Mouse (Mus musculus) left cerebral cortex, postnatal 14 days (tissue): Measurements from ENCODE around the gene Fam19a1. TPM values are rescaled to one million over a fixed set of nuclear protein-coding genes. Genes with fewer than 3 reads are reported as not detected.

ENCODE experiments used
- DNase-seq, 2 experiments: peaks; one replicate each; pipeline ENCODE4 v3.0.0; 2021 to 2022; ENCODE audit warnings: low spot score in 2 of 2, mixed read lengths in 1 of 2
- intact Hi-C: fragments of 180-260 bp; cut with DNase I; formaldehyde crosslinking; loops from one replicate; pipeline ENCODE4 v1.15.1; 2025
- total RNA-seq, 2 experiments: library from RNA; stranded (reverse); gene quantifications; 2 replicates each; pipeline ENCODE4 v1.2.3; 2021

The Fam19a1 gene
- total RNA-seq, 2 experiments from 2014 or later: 69.5 to 82.9 TPM

DNA sequence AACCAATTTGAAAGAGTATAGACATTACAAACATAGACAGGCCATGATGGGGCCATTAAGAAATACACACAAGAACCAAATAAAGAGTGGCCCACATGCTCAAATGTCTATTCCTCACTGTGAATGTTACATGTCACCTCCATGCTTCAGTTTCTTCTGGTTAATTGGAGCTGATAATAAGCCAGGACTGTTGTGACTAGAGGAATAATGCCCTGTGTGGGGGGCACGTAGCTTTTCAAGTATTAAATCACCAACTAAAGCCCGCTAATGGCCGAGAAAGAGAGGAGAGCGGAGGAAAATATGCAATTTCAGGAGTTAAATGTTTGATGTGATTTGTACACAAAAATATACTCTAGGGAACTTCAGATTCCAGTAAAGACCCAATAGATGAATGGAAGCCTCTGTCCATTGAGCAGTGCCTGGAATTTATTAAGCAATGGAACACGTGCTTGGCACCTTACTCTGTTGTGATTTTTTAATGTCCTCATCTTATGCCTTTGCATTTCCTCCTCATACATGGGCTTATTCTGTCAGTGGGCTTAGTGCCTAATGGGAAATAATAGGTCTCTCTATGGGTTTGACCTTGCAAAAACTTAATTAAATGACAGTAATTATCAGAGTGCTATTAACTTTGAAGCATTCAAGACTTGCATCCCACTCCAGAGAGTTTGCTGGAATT is 306.9 kb downstream of the Fam19a1 start:
- no peak for DNase-seq
- intact Hi-C loops: no loop called here

GRCm38 (mm10) chr6:96420515-96420914 is 307.6 kb downstream of the Fam19a1 start:
- intact Hi-C loops: no loop called here

GRCm38 (mm10) chr6:96429390-96429789 is 316.4 kb downstream of the Fam19a1 start:
- intact Hi-C loops: no loop called here
- no peak for DNase-seq

More at GRCm38 (mm10) chr6:96420515-96420914, 307.6 kb downstream of the Fam19a1 start:
- DNase-seq: no peak

DNA sequence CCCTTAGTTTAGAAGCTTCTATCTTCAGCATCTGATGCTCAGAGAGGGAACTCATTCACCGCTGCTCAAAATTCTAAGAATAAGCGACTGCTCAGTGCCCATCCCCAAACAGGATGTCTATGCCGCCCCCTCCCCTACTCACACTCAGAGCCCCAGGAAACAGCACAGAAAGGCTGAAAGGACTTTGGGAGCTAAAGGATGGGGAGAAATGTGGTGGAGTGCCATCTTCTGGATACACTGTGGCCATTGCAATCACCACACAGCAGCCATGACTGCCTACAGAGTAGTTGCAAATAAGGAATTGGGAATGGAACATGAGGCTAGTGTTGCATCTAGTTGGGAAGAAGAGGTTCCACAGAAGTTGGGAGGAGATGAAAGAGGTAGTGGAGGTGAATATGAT is 319.4 kb downstream of the Fam19a1 start:
- intact Hi-C loops: no loop called here

GRCm38 (mm10) chr6:96433896-96434295 is 320.9 kb downstream of the Fam19a1 start:
- no peak for DNase-seq
- intact Hi-C loops: no loop called here

More for the DNA sequence above, 319.4 kb downstream of the Fam19a1 start:
- DNase-seq: peak; percentile 18 to 21

- DNase-seq: no peak
- intact Hi-C loops: no loop called here
Observed at GRCm38 (mm10) chr6:96435545-96435944, 322.6 kb downstream of the Fam19a1 start.

- intact Hi-C loops: no loop called here
- no peak for DNase-seq
Observed at GRCm38 (mm10) chr6:96437814-96438213, 324.9 kb downstream of the Fam19a1 start.

GRCm38 (mm10) chr6:96439419-96439818 is 326.5 kb downstream of the Fam19a1 start:
- no peak for DNase-seq
- intact Hi-C loops: no loop called here

DNA sequence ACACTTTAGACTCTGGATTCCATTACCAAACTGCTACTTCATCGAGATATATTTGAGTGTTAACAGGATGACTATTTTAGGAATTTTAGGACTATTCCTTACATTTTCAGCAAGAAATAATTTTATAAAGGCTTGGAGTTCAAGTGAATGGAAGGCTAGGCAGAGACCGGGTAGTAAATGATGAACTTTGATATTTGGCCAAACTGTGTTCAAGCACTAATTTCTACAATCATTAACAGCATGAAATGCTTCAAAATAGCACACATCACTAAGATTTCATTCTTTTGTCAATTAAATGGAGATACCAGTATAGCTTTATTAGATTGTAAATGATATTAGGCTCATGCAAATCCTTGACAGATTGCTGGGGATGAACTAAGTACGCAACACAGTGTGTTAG is 329.0 kb downstream of the Fam19a1 start:
- intact Hi-C loops: no loop called here
- DNase-seq: no peak

GRCm38 (mm10) chr6:96447466-96447865 is 334.5 kb downstream of the Fam19a1 start:
- intact Hi-C loops: no loop called here
- no peak for DNase-seq

DNA sequence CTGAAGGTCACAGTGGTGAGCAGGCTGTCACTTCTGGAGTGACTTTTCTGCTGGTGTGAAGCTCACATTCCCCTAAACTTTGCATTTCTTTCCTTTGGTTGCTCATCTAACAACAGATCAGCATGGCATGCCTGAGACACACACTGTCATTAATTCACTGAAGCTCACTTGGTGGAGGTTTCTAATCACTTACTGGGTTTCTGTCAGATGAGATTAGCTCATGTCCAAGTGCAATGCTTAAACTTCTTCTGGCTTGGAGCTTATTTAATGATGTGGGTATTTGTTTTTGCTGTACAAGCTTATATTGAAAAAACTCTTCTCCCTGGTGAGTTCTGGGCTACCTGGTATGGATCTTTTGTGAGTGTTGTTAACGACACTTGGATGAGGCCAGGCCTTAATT is 343.3 kb downstream of the Fam19a1 start:
- intact Hi-C loops: no loop called here
- no peak for DNase-seq

GRCm38 (mm10) chr6:96457590-96458259 is 344.8 kb downstream of the Fam19a1 start:
- no peak for DNase-seq
- intact Hi-C loops: no loop called here

GRCm38 (mm10) chr6:96459041-96459440 is 346.1 kb downstream of the Fam19a1 start:
- no peak for DNase-seq
- intact Hi-C loops: no loop called here

DNA sequence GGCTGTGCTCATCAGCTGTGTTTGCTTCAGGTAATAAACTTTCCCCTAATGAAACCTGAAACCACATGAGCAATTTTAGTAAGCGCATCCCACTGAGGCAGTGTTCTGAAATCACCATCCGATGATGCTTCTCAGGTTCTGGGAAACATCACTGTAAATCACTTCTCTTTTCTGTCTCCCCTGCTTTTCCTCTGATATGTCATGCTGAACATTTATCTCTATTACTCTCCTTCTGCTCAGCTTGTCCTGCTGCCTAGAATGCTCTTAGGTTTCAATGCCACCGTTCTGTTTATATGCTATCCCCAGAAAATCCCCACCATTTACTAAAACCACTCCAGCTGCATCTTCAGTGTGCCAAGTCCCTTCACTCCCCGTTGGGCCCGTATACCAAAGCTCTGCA is 386.5 kb downstream of the Fam19a1 start:
- intact Hi-C loops: no loop called here
- DNase-seq: no peak

DNA sequence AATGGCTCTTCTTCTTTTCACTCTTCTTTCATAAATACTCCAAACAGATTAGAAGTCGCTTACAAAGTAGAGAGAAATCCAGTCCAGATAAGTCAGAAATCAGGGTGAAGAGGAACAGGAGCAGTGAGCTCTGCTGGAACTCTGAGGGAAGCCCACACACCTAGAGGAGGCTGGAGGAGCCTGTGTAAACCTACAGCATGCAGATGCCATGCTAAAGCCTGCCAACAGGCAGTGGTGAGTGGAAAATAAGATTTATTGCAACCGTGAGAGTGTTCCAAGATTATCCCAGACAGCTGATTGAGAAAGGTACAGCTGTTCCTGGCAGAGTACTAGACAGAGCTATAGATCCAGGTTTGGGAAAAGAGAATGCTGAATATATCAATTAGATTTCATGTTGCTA is 428.6 kb downstream of the Fam19a1 start:
- peak; percentile 3 to 6 for DNase-seq
- intact Hi-C loops: no loop called here

DNA sequence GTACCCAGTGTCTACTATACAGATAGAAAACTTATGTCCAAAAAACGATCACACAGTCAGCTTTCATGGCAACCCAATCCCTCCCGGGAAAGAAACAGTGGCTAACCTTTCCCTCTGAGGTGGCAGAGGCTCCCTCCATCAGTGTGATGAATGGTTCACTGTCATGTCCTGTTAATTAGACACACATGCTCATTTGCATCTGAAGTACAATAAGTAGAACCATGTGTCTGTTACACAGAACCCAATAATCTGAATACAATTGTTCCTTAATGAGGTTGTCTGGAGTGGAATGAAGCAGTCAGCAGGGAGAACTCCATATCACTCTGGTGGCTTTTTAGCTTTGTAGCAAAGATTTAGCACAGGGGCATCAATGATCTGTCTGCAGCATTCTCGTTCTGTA is 431.9 kb downstream of the Fam19a1 start:
- intact Hi-C loops: no loop called here

DNA sequence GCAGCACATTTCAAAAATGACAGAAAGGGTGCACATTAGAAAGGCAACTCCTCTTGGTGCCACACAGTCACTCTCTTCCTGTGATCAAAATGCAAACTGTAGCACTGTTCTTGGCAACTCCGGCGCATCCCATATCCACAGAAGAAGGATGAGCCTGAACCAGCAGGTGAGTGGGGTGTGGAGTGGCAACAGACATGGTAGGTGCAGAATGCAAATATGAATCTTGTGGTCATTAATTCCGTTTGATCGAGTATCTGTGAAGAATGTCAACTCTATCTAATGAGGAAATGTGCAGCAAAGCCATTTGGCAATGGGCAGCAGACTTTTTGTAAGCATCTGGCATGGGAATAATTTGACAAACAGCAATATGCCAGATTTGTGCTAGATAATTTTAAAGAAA is 437.5 kb downstream of the Fam19a1 start:
- DNase-seq: no peak
- intact Hi-C loops: no loop called here

More for the DNA sequence above, 431.9 kb downstream of the Fam19a1 start:
- no peak for DNase-seq

DNA sequence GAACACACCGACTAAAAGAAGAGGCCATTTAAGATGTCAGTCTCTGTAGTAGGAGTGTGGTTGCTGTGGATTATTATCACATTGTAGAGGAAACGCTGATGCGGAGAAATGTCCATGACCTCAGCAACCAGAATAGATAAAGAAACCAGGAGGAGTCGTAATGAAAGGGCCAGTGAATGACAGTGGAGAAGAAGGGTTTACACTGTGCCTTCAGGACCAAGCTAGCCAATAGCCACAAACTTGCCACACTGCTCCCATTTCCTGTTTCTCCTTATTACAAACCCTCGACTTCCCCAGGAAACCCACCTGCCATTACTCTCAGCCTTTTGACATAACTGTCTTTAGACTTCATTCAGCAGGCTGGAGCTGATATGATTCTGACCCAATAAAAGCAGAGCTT is 465.7 kb downstream of the Fam19a1 start:
- no peak for DNase-seq
- intact Hi-C loops: no loop called here

DNA sequence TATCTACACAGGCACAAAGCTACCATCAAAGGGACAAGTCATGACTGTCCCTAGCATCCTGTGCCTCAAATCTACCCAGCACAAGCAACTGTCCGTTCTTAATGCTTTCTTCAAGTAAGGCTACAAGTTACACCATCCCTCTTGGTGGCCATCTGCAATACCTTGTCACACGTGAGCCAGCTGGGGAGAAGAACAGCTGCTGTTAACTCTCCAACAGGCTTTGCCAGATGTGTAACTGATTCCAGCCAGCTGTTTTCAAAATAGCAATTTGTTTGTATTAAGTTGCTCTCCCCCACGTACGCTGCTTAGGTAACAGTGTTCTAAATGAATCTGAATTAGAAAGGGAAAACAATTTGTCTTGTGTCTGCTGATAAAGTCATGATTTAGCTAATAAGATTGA is 467.8 kb downstream of the Fam19a1 start:
- intact Hi-C loops: no loop called here
- DNase-seq: no peak

- DNase-seq: no peak
- intact Hi-C loops: no loop called here
Observed at GRCm38 (mm10) chr6:96581187-96581586, 468.2 kb downstream of the Fam19a1 start.

GRCm38 (mm10) chr6:96587427-96587826 is 474.5 kb downstream of the Fam19a1 start:
- no peak for DNase-seq
- intact Hi-C loops: no loop called here
